Mouse (Mus musculus): ENCODE data around the gene Bnip3. TPM values are rescaled to one million over a fixed set of nuclear protein-coding genes. Genes with fewer than 3 reads are reported as not detected.

Bnip3 gene
- polyA plus RNA-seq (2014; fragmentation: Nextera tagmentation; extraction: Ambion mirVana) = 92.6 and 93.8 TPM in 2 replicates

GRCm38 (mm10) chr7:138909277-138910192 lies at the start of gene Bnip3:
Gene Bnip3, minus strand, starts transcription at chr7:138909519.
- H3K27ac ChIP-seq (replicated peaks; ENCODE audit: low read depth, low read length) = peak within 1 kb of the TSS; percentile 43; the same call in 1 of the 2 replicates
- DNase-seq (peak; percentile 95), ATAC-seq (ENCODE audit: low FRiP score, low TSS enrichment) (peak; percentile 96)
- H3K4me2 ChIP-seq (ENCODE audit: low read length) = peak within 1 kb of the TSS; percentile 82
- WGBS = under 1% methylated on average over 64 of the region's 66 CpGs
- H3K36me3 ChIP-seq (ENCODE audit: control insufficient read depth, insufficient read depth, low read length) = no peaks in the 10 kb centered on the region
- H3K4me3 ChIP-seq (replicated peaks; ENCODE audit: low read depth, low read length) = peak within 1 kb of the TSS; percentile 74
- peaks cover 19% of the 10 kb centered on the region for H3K4me1 ChIP-seq (ENCODE audit: control insufficient read depth, insufficient read depth, low read length)
- H3K9me3 ChIP-seq (ENCODE audit: control insufficient read depth, low read length) = no peaks in the 10 kb centered on the region
- peaks cover 5% of the 10 kb centered on the region; the same call in 1 of the 2 replicates for H3K27me3 ChIP-seq (ENCODE audit: control insufficient read depth, insufficient read depth, low read length)
- H3K9ac ChIP-seq (replicated peaks; ENCODE audit: low read length) = peak within 1 kb of the TSS; percentile 76

GRCm38 (mm10) chr7:138957106-138957505 lies 47.8 kb upstream of the Bnip3 start:
- ATAC-seq (ENCODE audit: low FRiP score, low TSS enrichment) (no peak), DNase-seq (no peak)
- H3K36me3 ChIP-seq (ENCODE audit: control insufficient read depth, insufficient read depth, low read length) = no peaks in the 10 kb centered on the region
- no peaks in the 10 kb centered on the region for H3K4me1 ChIP-seq (ENCODE audit: control insufficient read depth, insufficient read depth, low read length)
- H3K4me3 ChIP-seq (replicated peaks; ENCODE audit: low read depth, low read length) = no peak overlapping the region
- H3K9ac ChIP-seq (replicated peaks; ENCODE audit: low read length) = no peak overlapping the region
- H3K9me3 ChIP-seq (ENCODE audit: control insufficient read depth, low read length) = no peaks in the 10 kb centered on the region
- no peak overlapping the region for H3K4me2 ChIP-seq (ENCODE audit: low read length)
- no peak overlapping the region for H3K27ac ChIP-seq (replicated peaks; ENCODE audit: low read depth, low read length)
- 78% methylated on average over 6 of the region's 6 CpGs for WGBS
- no peaks in the 10 kb centered on the region for H3K27me3 ChIP-seq (ENCODE audit: control insufficient read depth, insufficient read depth, low read length)

- no peak for ATAC-seq (ENCODE audit: low FRiP score, low TSS enrichment)
- DNase-seq = no peak
Observed at GRCm38 (mm10) chr7:138955787-138956186, 46.5 kb upstream of the Bnip3 start.

GRCm38 (mm10) chr7:138948309-138948708 lies 39.0 kb upstream of the Bnip3 start:
- H3K4me3 ChIP-seq (replicated peaks; ENCODE audit: low read depth, low read length) = no peak overlapping the region
- no peaks in the 10 kb centered on the region for H3K9me3 ChIP-seq (ENCODE audit: control insufficient read depth, low read length)
- ATAC-seq (ENCODE audit: low FRiP score, low TSS enrichment) = no peak
- H3K27ac ChIP-seq (replicated peaks; ENCODE audit: low read depth, low read length) = no peak overlapping the region
- H3K4me2 ChIP-seq (ENCODE audit: low read length) = no peak overlapping the region
- WGBS = 44% methylated on average over 8 of the region's 8 CpGs
- no peaks in the 10 kb centered on the region for H3K36me3 ChIP-seq (ENCODE audit: control insufficient read depth, insufficient read depth, low read length)
- H3K27me3 ChIP-seq (ENCODE audit: control insufficient read depth, insufficient read depth, low read length) = no peaks in the 10 kb centered on the region
- H3K4me1 ChIP-seq (ENCODE audit: control insufficient read depth, insufficient read depth, low read length) = no peaks in the 10 kb centered on the region
- no peak for DNase-seq
- no peak overlapping the region for H3K9ac ChIP-seq (replicated peaks; ENCODE audit: low read length)

More at GRCm38 (mm10) chr7:138955787-138956186, 46.5 kb upstream of the Bnip3 start:
- Histone ChIP-seq H3K4me1 (ENCODE audit: control insufficient read depth, insufficient read depth, low read length) (no peaks in the 10 kb centered on the region), H3K27ac (replicated peaks; ENCODE audit: low read depth, low read length) (no peak overlapping the region), H3K4me2 (ENCODE audit: low read length) (no peak overlapping the region), H3K27me3 (ENCODE audit: control insufficient read depth, insufficient read depth, low read length) (no peaks in the 10 kb centered on the region), H3K9me3 (ENCODE audit: control insufficient read depth, low read length) (no peaks in the 10 kb centered on the region), H3K4me3 (replicated peaks; ENCODE audit: low read depth, low read length) (no peak overlapping the region), H3K36me3 (ENCODE audit: control insufficient read depth, insufficient read depth, low read length) (no peaks in the 10 kb centered on the region), H3K9ac (replicated peaks; ENCODE audit: low read length) (no peak overlapping the region)
- WGBS = 83% methylated on average over 7 of the region's 7 CpGs

- Histone ChIP-seq H3K27me3 (ENCODE audit: control insufficient read depth, insufficient read depth, low read length) (peaks cover 2% of the 10 kb centered on the region), H3K4me3 (replicated peaks; ENCODE audit: low read depth, low read length) (no peak overlapping the region), H3K4me2 (ENCODE audit: low read length) (no peak overlapping the region), H3K9me3 (ENCODE audit: control insufficient read depth, low read length) (no peaks in the 10 kb centered on the region), H3K36me3 (ENCODE audit: control insufficient read depth, insufficient read depth, low read length) (no peaks in the 10 kb centered on the region), H3K9ac (replicated peaks; ENCODE audit: low read length) (no peak overlapping the region), H3K4me1 (ENCODE audit: control insufficient read depth, insufficient read depth, low read length) (no peaks in the 10 kb centered on the region), H3K27ac (replicated peaks; ENCODE audit: low read depth, low read length) (no peak overlapping the region)
- DNase-seq = no peak
- WGBS = 90% methylated on average over 8 of the region's 8 CpGs
- ATAC-seq (ENCODE audit: low FRiP score, low TSS enrichment) = no peak
Observed at GRCm38 (mm10) chr7:138947741-138948140, 38.4 kb upstream of the Bnip3 start.

- WGBS = 60% methylated on average over 3 of the region's 3 CpGs
- H3K4me2 ChIP-seq (ENCODE audit: low read length) = no peak overlapping the region
- DNase-seq = no peak
Observed at GRCm38 (mm10) chr7:138945668-138946067, 36.3 kb upstream of the Bnip3 start.

GRCm38 (mm10) chr7:138942301-138942700 lies 33.0 kb upstream of the Bnip3 start:
- Histone ChIP-seq H3K9ac (replicated peaks; ENCODE audit: low read length) (no peak overlapping the region), H3K4me2 (ENCODE audit: low read length) (no peak overlapping the region), H3K36me3 (ENCODE audit: control insufficient read depth, insufficient read depth, low read length) (no peaks in the 10 kb centered on the region), H3K4me1 (ENCODE audit: control insufficient read depth, insufficient read depth, low read length) (no peaks in the 10 kb centered on the region), H3K27ac (replicated peaks; ENCODE audit: low read depth, low read length) (no peak overlapping the region), H3K27me3 (ENCODE audit: control insufficient read depth, insufficient read depth, low read length) (peaks cover 37% of the 10 kb centered on the region), H3K9me3 (ENCODE audit: control insufficient read depth, low read length) (no peaks in the 10 kb centered on the region), H3K4me3 (replicated peaks; ENCODE audit: low read depth, low read length) (no peak overlapping the region)
- 96% methylated on average over 1 of the region's 1 CpGs for WGBS
- no peak for ATAC-seq (ENCODE audit: low FRiP score, low TSS enrichment)
- DNase-seq = no peak

More at GRCm38 (mm10) chr7:138945668-138946067, 36.3 kb upstream of the Bnip3 start:
- no peak for ATAC-seq (ENCODE audit: low FRiP score, low TSS enrichment)
- H3K4me3 ChIP-seq (replicated peaks; ENCODE audit: low read depth, low read length) = no peak overlapping the region
- H3K27me3 ChIP-seq (ENCODE audit: control insufficient read depth, insufficient read depth, low read length) = peaks cover 21% of the 10 kb centered on the region
- no peaks in the 10 kb centered on the region for H3K4me1 ChIP-seq (ENCODE audit: control insufficient read depth, insufficient read depth, low read length)
- no peaks in the 10 kb centered on the region for H3K36me3 ChIP-seq (ENCODE audit: control insufficient read depth, insufficient read depth, low read length)
- H3K9me3 ChIP-seq (ENCODE audit: control insufficient read depth, low read length) = no peaks in the 10 kb centered on the region
- H3K9ac ChIP-seq (replicated peaks; ENCODE audit: low read length) = no peak overlapping the region
- no peak overlapping the region for H3K27ac ChIP-seq (replicated peaks; ENCODE audit: low read depth, low read length)

- H3K9ac ChIP-seq (replicated peaks; ENCODE audit: low read length) = peak overlapping the region; percentile 50; the same call in 1 of the 2 replicates
- peak overlapping the region; percentile 77 for H3K4me2 ChIP-seq (ENCODE audit: low read length)
- peaks cover 37% of the 10 kb centered on the region for H3K27me3 ChIP-seq (ENCODE audit: control insufficient read depth, insufficient read depth, low read length)
- H3K4me1 ChIP-seq (ENCODE audit: control insufficient read depth, insufficient read depth, low read length) = no peaks in the 10 kb centered on the region
- no peak for ATAC-seq (ENCODE audit: low FRiP score, low TSS enrichment)
- H3K9me3 ChIP-seq (ENCODE audit: control insufficient read depth, low read length) = no peaks in the 10 kb centered on the region
- WGBS = 26% methylated on average over 5 of the region's 5 CpGs
- peak; percentile 48 for DNase-seq
- no peak overlapping the region for H3K27ac ChIP-seq (replicated peaks; ENCODE audit: low read depth, low read length)
- H3K4me3 ChIP-seq (replicated peaks; ENCODE audit: low read depth, low read length) = peak overlapping the region; percentile 53
- no peaks in the 10 kb centered on the region for H3K36me3 ChIP-seq (ENCODE audit: control insufficient read depth, insufficient read depth, low read length)
Observed at GRCm38 (mm10) chr7:138941571-138941970, 32.3 kb upstream of the Bnip3 start.

Data from midbrain, embryonic 14.5 days (tissue).